Mouse (Mus musculus) CD4-positive, CD25-positive, alpha-beta regulatory T cell, adult 4 months (primary cell): ENCODE measurements around the gene Olfr544. TPM values are rescaled to one million over a fixed set of nuclear protein-coding genes. Genes with fewer than 3 reads are reported as not detected.

Experiments used
- ATAC-seq: one replicate; pipeline ENCODE4 v1.8.0; 2017
- polyA plus RNA-seq, 2 experiments: library from polyadenylated mRNA; unstranded; fragments of 100-300 nt; shearing (Covaris generic); gene quantifications; one replicate each; pipeline ENCODE4 v1.2.1; 2017

The Olfr544 gene
- polyA plus RNA-seq, 2 experiments from 2014 or later = not detected

DNA sequence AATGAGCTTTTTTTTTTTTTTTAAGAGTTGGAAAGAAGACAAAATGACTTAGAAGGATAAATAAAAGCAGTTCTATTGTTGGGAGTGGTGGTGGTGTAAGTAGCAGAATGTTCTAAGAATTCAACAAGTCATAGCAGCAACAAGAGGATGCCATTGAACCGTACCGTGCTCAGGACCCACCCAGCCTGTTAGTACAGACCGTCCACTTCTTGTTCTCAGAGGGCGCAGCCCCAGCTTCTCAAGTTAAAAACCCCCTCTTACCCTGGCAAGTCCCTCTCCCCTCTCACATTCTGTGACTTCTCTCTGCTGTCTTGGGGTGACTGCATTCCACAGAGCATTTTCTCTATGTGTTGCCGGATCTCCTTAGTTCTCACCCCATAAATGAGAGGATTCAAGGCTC is 11.5 kb downstream of the Olfr544 start:
- no peak for ATAC-seq

DNA sequence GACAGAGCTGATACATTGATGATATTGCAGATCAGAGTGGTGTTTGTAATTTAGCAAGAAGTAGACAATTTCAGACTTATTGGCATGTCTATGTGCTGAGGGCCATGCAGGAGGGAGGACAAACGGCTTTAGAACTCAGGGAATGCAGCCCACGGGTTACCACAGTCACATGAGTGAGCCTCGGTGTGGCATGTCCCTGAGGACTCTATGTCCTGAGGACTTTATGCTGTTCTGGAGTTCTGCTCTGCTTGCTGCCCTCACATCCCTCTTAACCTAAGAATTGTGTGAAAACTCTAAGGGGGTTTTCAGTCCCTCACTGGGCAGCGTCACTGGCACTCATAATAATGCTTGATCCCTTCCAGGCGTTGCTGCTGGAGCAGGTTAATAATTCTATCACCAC is 15.4 kb downstream of the Olfr544 start:
- no peak for ATAC-seq

DNA sequence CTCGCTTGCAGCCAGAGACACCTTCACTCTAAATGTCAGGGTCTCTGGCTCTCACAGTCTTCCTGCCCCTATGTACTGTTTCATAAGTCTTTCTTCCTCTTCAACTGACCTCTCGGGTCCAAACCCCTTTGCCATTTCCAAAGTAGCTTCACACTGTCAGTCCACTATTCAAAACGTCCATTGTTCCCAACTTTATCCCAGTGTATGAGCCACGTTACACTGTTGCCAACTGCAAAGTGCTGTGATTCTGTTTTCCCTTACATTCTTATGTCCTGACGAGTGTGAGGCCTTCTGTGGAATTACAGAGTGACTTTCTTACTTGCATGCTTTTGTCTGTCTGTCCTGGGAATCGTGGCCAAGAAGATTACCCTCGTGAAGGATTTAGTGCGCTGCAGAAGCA is 20.5 kb downstream of the Olfr544 start:
- no peak for ATAC-seq

GRCm38 (mm10) chr7:102458618-102459380 is 29.3 kb downstream of the Olfr544 start:
- ATAC-seq = no peak

DNA sequence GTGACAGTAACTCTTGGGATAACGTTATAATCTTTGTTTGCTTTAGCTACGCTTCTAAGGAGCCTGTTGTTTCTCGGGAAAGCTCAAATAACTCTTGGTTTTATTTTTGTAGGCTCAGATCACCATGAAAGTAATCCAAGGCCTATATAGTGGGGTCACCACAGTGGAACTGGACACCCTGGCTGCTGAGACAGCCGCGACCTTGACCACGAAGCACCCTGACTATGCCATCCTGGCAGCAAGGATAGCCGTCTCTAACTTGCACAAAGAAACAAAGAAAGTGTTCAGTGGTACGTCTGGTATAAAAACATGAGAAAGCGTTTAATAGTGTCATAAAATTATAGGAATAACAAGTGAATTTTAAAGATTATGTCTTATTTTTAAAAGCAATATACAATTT is 41.7 kb downstream of the Olfr544 start:
- no peak for ATAC-seq

- ATAC-seq = no peak
Observed at GRCm38 (mm10) chr7:102444301-102444700, 43.8 kb downstream of the Olfr544 start.

- ATAC-seq = no peak
Observed at GRCm38 (mm10) chr7:102442432-102442831, 45.7 kb downstream of the Olfr544 start.

DNA sequence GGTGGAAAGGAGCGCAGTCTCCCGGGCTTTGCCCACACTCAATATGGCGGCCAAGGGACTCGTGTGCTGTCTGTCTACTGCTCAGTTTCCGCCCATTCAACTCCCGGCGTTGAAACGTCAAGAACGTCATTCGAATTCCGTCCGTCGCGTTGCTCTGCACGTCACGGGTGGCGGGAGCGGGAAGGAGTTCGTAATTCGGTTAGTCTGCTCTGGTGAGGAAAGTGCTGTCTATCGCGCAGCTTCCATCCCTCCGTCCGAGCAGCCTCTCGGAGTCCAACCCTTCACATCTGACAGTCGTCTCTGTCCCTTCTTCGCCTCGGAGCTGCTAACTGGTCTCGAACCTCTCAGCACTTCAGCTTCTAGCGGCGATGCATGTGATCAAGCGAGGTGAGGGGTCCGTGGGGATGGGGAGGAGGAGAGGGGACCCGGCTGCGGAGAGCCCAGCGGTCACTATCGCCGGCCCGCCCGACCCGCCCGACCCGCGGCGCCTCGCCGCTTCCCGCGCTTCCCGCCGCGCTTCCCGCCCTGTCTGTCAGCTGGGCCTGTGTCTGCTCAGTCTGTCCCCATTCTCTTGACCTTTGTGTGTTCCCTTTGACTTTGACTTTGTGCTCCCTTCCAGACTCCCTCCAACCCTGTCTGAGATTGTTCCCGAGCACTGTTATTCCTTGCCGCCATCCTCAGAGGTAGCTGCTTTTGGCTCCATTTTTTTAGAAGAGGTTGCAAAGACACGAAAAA is 46.3 kb downstream of the Olfr544 start, which contains the start of gene Rrm1:
Gene Rrm1, plus strand, starts transcription at position 39 of the 735 bp plus-strand sequence.
- peak; percentile 99 for ATAC-seq

DNA sequence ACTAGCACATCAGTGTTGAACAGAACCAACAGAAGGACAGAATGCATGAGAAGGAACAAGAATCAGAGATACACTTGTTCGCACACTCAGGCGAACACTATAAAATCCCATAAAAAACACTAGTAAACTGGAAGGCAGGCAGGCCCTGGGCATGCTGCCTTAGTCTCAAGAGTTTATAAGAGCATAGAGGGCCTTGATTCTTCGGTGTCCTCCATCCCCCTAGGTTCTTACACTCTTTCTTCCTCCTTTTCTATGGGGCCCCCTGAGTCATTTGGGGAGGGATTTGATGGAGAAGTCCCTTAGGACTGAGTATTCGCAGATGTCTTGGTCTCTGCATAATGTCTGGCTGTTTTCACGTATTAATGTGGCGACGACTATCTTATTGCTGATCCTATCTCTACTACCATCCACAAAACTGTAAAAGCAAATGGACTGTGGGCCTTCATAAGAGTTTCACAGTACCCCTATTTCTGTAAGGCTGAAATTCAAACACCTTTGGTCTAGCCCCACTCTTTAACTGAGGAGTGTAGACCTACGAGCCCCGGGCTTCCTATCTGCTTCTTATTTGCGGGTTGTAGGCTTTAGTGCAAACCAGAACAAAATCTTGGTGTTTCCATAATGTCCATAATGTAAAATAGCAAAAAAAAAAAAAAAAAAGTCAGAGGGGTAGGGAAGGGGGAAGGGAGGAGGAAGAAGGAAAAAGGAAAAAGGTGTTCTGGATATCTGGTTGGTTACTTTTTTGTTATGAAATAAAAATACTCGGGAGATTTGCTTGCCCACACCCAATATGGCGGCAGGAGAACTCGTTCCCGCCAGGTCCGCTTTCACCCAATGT is 47.1 kb downstream of the Olfr544 start:
- no peak for ATAC-seq

- ATAC-seq = no peak
Observed at GRCm38 (mm10) chr7:102434344-102434743, 53.8 kb downstream of the Olfr544 start.

Other genes with a start within 250 kb of the Olfr544 start
- gene Rhog, start 232.3 kb downstream of the Olfr544 start, polyA plus RNA-seq = 100 to 1,000 TPM; 146 to 173 TPM
- 10 to 100 TPM; 48.9 to 54.7 TPM for gene Stim1, start 220.5 kb downstream of the Olfr544 start, polyA plus RNA-seq
- gene Rrm1, start 46.6 kb downstream of the Olfr544 start, polyA plus RNA-seq = 10 to 100 TPM; 48.5 to 59.7 TPM
- gene Olfr543, start 6.6 kb downstream of the Olfr544 start, polyA plus RNA-seq = under 1 TPM in 1 of 2 experiments, not detected in 1; 0.58 TPM
- not detected for gene Olfr545, start 11.3 kb upstream of the Olfr544 start, polyA plus RNA-seq
- gene Olfr547, start 46.4 kb upstream of the Olfr544 start, polyA plus RNA-seq = not detected
- gene Olfr548-ps1, start 52.6 kb upstream of the Olfr544 start, polyA plus RNA-seq = not detected
- gene Olfr549, start 61.6 kb upstream of the Olfr544 start, polyA plus RNA-seq = not detected
- gene Trim21, start 77.2 kb upstream of the Olfr544 start, polyA plus RNA-seq = 10 to 100 TPM in 1 of 2 experiments, 1 to 10 TPM in 1; 8.5 to 11.4 TPM
- not detected for gene Olfr550, start 83.1 kb upstream of the Olfr544 start, polyA plus RNA-seq
- not detected for gene Olfr551, start 103.6 kb upstream of the Olfr544 start, polyA plus RNA-seq
- gene Olfr552, start 109.5 kb upstream of the Olfr544 start, polyA plus RNA-seq = under 1 TPM in 1 of 2 experiments, not detected in 1; 0.09 TPM
- not detected for gene Olfr553, start 129.9 kb upstream of the Olfr544 start, polyA plus RNA-seq
- not detected for gene Olfr554, start 150.1 kb upstream of the Olfr544 start, polyA plus RNA-seq
- not detected for gene Olfr555, start 170.5 kb upstream of the Olfr544 start, polyA plus RNA-seq
- not detected for gene Olfr556, start 176.6 kb upstream of the Olfr544 start, polyA plus RNA-seq
- 10 to 100 TPM; 15.7 to 20.6 TPM for gene Trim68, start 199.0 kb upstream of the Olfr544 start, polyA plus RNA-seq
- not detected for gene Olfr557, start 207.6 kb upstream of the Olfr544 start, polyA plus RNA-seq
- not detected for gene Olfr558, start 213.9 kb upstream of the Olfr544 start, polyA plus RNA-seq
- gene Olfr33, start 230.8 kb upstream of the Olfr544 start, polyA plus RNA-seq = not detected
- gene Olfr559, start 239.2 kb upstream of the Olfr544 start, polyA plus RNA-seq = not detected